Mouse (Mus musculus) kidney, postnatal 4 days (tissue): ENCODE data around the gene Pon2.
A peak's percentile ranks its signal among the peaks of the same experiment; 100 is the strongest.
"Not testable (repeated sequence)": the region's sequence is repeated elsewhere in the genome, so short reads cannot be mapped to it uniquely, and the experiment has no call there.

Experiments used
- DNase-seq, 2 experiments: peaks; one replicate each; pipeline ENCODE4 v3.0.0; 2021; ENCODE audit warnings: mixed read lengths in 2 of 2

Gene Pon2

GRCm38 (mm10) chr6:5298092-5298554, at the start of gene Pon2:
Pon2 (minus strand) TSS chr6:5298455.
- DNase-seq, result peak; percentile 81 to 90

- peak in 1 of 2 experiments; percentile 9 for DNase-seq
Measured at GRCm38 (mm10) chr6:5344255-5344654, 46.0 kb upstream of the Pon2 start.

- DNase-seq, result not testable (repeated sequence)
Measured at GRCm38 (mm10) chr6:5339283-5339682, 41.0 kb upstream of the Pon2 start.

GRCm38 (mm10) chr6:5338781-5339180, 40.5 kb upstream of the Pon2 start:
- not testable (repeated sequence) for DNase-seq

DNA sequence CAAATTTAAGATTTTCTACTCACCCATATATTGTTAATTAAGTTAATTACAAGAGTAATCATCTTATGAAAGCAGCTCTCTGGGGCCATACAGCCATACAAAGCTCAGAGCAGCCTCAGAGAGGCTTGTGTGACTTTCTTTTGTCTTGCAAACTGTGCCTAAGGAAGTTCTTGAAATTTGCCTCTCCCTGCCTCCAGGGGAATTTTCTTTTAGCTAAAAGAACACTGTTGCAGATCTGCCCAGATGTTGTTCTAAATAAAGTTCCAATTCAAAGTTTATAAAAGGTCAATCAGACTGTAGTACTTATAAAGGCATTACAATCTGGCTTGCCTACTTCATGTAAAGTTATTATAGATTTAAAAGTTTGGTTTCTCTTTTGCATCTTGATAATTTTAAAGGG, 37.8 kb upstream of the Pon2 start:
- DNase-seq, result not testable (repeated sequence)

- DNase-seq, result no peak
Measured at GRCm38 (mm10) chr6:5334021-5334420, 35.8 kb upstream of the Pon2 start.

GRCm38 (mm10) chr6:5332560-5333150, 34.4 kb upstream of the Pon2 start:
- no peak for DNase-seq

DNA sequence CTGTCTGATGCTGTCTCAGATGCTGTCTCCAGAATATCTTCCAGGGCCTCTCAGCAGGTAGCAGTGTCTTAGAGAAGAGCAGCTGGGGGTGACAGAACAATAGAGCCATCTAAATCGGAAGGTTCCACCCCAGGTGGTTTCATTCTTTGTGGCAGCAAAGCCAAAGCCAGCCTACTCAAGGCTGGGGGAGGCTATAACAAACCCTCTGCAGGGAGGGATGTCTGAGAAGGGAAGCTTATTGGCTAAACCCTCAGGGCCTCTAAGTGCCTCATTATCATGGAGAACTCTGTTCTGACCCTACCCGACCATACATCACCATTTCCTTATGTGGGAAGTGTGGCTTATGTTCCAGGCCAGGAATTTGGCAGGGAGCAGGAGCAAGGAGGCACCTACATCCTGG, 26.9 kb upstream of the Pon2 start:
- no peak for DNase-seq

DNA sequence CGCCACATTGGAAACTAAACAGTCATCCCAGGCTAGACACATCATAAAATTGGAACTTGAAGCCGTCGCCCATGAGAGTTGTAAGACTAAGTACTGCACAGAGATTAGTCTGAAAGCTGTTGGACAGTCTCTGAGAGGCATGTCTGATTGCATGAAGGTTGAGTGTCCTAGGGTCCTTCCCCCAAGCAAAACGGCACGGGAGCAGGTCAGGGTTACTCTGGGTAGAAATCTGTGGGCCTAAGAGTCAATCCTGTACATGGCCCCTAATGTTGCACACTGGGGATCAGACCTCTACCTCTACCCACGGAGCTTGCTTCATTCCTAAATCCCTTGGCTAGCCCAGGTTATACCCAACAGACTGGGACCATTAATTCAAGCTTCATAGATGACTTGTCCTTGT, 25.8 kb upstream of the Pon2 start:
- not testable (repeated sequence) for DNase-seq

GRCm38 (mm10) chr6:5316630-5317029, 18.4 kb upstream of the Pon2 start:
- no peak for DNase-seq

GRCm38 (mm10) chr6:5315053-5315759, 17.0 kb upstream of the Pon2 start:
- no peak for DNase-seq

- no peak for DNase-seq
Measured at GRCm38 (mm10) chr6:5313951-5314590, 15.8 kb upstream of the Pon2 start.

DNA sequence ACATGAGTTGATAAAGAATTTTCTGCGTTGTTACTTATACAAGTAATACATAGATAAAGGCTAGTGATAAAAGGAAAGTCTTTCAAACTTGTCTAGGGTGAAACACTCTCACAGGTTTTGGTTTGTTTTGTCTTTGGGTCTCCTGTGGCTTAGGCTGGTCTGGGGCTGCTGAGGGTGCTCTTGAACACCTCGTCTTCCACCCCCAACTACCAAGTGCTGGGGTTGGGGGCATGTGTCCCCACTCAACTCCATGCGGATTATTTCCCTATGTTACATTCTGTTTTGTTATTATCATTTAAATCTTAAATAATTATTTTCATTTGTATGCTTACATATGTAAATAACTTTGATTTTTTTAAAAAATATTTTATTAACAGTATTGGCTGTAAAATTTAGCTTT, 12.2 kb upstream of the Pon2 start:
- no peak for DNase-seq

DNA sequence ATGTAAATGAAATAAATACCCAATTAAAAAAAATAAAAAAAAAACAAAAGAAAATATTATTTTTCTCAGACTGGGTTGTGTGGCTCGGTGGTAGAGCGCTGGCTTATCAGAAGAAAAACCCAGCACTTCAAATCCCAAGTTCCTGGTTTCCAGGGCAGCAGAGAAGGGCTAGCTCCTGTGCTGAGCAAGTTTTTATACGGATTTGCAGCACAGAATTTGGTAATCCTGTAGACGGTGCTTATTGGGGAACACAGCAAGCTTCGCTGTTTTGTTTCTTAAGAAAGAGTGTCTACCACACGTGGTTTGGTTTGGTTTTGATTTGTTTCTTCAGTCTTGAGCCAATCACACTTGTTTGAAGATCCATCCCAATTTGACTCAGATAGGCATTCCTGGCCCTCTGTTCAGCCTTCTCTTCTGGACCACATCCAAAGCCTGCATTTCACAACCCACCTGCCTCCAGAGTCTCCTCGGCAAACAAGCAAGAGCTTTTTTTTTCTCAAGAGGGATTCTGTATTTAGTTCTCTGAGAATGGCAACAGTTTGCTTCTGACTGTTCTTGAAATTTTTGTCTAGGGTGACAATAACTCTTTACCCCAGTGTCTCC, 11.4 kb upstream of the Pon2 start:
- DNase-seq, result no peak

DNA sequence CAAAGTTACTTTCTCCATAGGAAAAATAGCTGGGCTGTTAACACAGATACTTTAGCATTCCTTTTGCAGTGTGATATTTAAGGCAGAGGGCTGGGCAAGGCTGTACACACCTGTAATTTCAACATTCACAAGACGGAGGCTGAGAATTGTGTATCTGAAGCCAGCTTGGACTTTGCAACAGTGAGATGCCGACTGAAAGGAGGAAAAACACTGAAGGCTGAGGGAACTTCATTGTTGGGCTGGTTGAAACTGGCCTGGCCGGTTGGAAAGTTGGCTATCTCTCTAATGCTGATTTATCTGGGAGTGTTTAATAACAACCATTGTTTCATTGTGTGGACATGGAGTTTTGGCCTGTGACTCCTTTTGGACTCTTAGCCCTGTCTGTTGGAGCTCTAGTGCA, 7.7 kb upstream of the Pon2 start:
- no peak for DNase-seq

GRCm38 (mm10) chr6:5304956-5305355, 6.7 kb upstream of the Pon2 start:
- no peak for DNase-seq

DNA sequence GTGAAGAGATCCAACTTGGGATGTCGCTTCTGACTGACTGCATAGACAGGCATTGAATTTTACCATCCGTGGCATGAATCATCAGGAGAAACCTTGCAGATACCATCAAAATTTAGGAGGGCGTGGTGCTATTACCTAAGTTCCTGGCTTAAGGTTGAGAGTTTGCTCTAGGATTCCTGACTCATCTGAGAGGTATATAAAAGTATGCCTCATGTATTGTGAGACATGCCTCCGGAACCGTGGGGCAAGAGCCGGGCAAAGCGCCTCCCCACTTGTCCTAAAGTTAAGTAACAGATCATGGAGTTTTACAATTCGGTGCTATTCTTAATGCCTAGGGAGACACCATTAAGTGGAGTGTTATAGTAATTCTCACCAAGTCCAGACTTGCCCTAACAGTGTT, 2.4 kb upstream of the Pon2 start:
- DNase-seq, result no peak

GRCm38 (mm10) chr6:5299561-5299960, 1.3 kb upstream of the Pon2 start:
- DNase-seq, result no peak

- peak; percentile 55 to 69 for DNase-seq
Measured at GRCm38 (mm10) chr6:5297321-5298091, 749 bp downstream of the Pon2 start.

DNA sequence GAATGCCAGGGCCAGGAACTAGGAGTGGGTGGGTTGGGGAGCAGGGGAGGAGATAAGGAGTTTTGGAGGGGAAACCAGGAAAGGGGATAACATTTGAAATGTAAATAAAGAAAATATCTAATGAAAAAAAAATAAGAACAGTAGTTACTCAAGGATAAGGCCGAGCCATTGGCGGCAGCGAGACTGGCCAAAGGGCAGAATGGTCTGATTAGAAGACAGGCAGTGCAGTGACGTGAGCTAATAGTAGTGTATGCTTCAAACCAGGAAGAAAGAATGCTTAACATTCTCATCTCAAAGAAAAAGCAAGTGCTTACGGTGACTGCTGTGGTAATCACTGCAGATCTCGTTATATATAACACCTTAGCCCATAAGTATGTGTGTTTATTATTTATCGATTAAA, 2.2 kb downstream of the Pon2 start:
- no peak for DNase-seq

DNA sequence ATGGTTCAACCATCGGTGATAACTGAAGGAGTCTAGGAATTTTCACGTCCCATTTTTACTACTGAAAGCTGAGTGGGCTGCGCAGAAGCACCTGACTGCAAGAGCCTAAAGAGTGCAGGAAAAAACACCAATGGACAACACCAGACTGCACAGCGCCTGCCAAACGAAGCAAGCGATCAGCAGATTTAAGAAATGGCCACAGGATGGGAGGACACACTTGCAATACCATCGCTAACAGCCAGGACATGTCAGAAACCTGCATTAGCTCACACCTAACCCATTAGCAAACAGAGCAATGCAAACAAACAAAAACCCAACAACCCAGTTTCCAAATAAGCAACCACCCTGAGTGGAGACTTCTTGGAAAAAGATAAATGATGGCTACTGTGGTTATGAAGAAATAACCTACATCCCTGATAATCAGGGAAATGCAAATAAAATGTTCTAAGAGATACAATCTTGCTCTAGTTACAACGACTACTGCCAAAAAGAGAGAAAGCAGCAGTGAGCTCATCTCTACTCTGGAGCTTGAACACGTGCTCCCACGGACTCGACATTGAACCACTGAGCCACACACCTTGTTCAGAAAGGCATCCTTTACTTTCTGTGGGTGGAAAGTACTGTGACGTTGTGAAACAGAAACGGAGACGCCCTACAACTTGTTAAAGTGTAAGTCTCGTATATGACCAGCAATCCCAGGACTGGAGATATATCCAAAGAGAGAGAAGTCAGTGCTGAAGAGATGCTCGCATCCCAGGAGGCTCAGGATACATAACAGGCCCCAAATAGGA, 3.4 kb downstream of the Pon2 start:
- no peak for DNase-seq

DNA sequence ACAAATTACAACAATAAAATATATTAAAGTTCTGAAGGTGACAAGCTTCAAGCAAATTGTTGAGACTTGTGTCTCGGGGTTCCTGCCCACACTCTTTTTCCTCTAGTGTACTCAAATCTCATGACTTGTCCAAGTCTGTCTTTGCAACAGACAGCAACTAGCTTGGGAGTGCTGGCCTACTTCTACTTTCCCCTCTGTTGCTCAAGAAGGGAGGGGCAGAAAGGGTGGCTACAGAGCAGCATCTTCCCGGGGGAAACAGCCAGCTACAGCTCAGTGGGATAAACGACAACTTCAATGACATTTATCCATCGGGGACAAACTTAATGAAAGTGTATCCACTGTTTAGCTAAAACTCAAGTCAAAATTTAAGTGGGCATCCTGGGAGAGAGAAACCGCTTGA, 5.4 kb downstream of the Pon2 start:
- no peak for DNase-seq
